Comparison of ENCODE assay signal across 8 mouse cellular contexts in genomic region chr3:65319248-65320008, GRCm38 (mm10).
DNase-seq lines count a peak whose midpoint lies in the region; ATAC-seq and TF ChIP-seq lines count a peak whose summit lies in the region.

No protein-coding gene starts in this region.

- ATAC-seq in common myeloid progenitor, adult 5-6 weeks (replicated peaks; ENCODE audit: low read depth, poor library complexity, severe bottlenecking) = peak; percentile 84
- peak; percentile 63 for ATAC-seq in neutrophil, adult 5-6 weeks (ENCODE audit: extremely low read depth, insufficient number of reproducible peaks, low FRiP score, poor library complexity, severe bottlenecking)

- H3K79me2 ChIP-seq in heart, adult 2 months (replicated peaks; ENCODE audit: control insufficient read depth, insufficient read depth, low read length) = no peaks in the 10 kb centered on the region

- peak; percentile 68 for TF ChIP-seq CTCF in heart, adult 2 months (IDR thresholded peaks at IDR 0.05)

- intact Hi-C loops in heart, adult 2 months (cut with DNase I) = loop anchor here (2.0 to 5.0 kb wide), 4 partner anchors 33 to 543 kb away; partner anchors contain the start of gene Tiparp

- no peak for TF ChIP-seq EP300 in heart, adult 2 months (IDR thresholded peaks at IDR 0.05; ENCODE audit: insufficient read depth, low read depth, low read length)

- no peak overlapping the region for H3K9ac ChIP-seq in heart, adult 2 months (ENCODE audit: low read depth, low read length)

- H3K4me1 ChIP-seq in heart, adult 2 months (ENCODE audit: control insufficient read depth, insufficient read depth, low read length) = no peaks in the 10 kb centered on the region

- WGBS in heart, adult 2 months = 68% methylated on average over 7 of the region's 7 CpGs

- no peak overlapping the region for H3K27ac ChIP-seq in heart, adult 2 months

- H3K36me3 ChIP-seq in heart, adult 2 months (ENCODE audit: control insufficient read depth, insufficient read depth, low read length) = no peaks in the 10 kb centered on the region

- H3K4me3 ChIP-seq in heart, adult 2 months = no peak overlapping the region

- DNase-seq in heart, adult 2 months = no peak
- DNase-seq in heart, adult 11 months = no peak
- DNase-seq in right cerebral cortex, adult 2 months (ENCODE audit: low spot score in 2 of 2) = peak; percentile 31 to 50
- DNase-seq in right cerebral cortex, adult 18-20 months = no peak
- DNase-seq in gastrocnemius, postnatal 10 days = no peak
- no peak for DNase-seq in spleen, postnatal 14 days (ENCODE audit: low spot score in 2 of 2)

- H3K27me3 ChIP-seq in heart, adult 2 months (ENCODE audit: control insufficient read depth, insufficient read depth, low read length) = no peaks in the 10 kb centered on the region

- TF ChIP-seq POLR2A in heart, adult 2 months (IDR thresholded peaks at IDR 0.05; ENCODE audit: insufficient read depth, low read depth, low read length) = no peak

Comparison
In these comparisons a context has a peak if more than half of its experiments do, and no peak if none do; other contexts are left out.
1. DNase-seq: peak in right cerebral cortex, adult 2 months (2 of 2); none in heart, adult 2 months (0 of 2), heart, adult 11 months (single experiment), right cerebral cortex, adult 18-20 months (single experiment), gastrocnemius, postnatal 10 days (single experiment) and spleen, postnatal 14 days (0 of 2).